Mouse (Mus musculus): ENCODE measurements around the gene Pnmal2.

Pnmal2 gene

GRCm38 (mm10) chr7:16944061-16944807 lies at the start of gene Pnmal2:
TSS of gene Pnmal2 (plus strand) at chr7:16944682.
- in situ Hi-C loops (cut with MboI, MseI): no loop called here

- in situ Hi-C loops (cut with MboI, MseI): no loop called here
Measured at GRCm38 (mm10) chr7:16895000-16895399, 49.5 kb upstream of the Pnmal2 start.

- in situ Hi-C loops (cut with MboI, MseI): no loop called here
Measured at GRCm38 (mm10) chr7:16895511-16895910, 49.0 kb upstream of the Pnmal2 start.

GRCm38 (mm10) chr7:16900526-16900925 lies 44.0 kb upstream of the Pnmal2 start:
- in situ Hi-C loops (cut with MboI, MseI): no loop called here

- in situ Hi-C loops (cut with MboI, MseI): no loop called here
Measured at GRCm38 (mm10) chr7:16903439-16903955, 41.0 kb upstream of the Pnmal2 start.

- in situ Hi-C loops (cut with MboI, MseI): no loop called here
Measured at GRCm38 (mm10) chr7:16904120-16904675, 40.3 kb upstream of the Pnmal2 start.

GRCm38 (mm10) chr7:16905491-16906021 lies 38.9 kb upstream of the Pnmal2 start:
- in situ Hi-C loops (cut with MboI, MseI): loop anchor here (5.0 kb wide), 1 partner anchor 103 kb away; no protein-coding TSS in a partner anchor

GRCm38 (mm10) chr7:16906281-16906680 lies 38.2 kb upstream of the Pnmal2 start, which contains the start of gene Ptgir:
TSS of gene Ptgir (plus strand) at chr7:16906490.
- in situ Hi-C loops (cut with MboI, MseI): loop anchor here (5.0 kb wide), 1 partner anchor 104 kb away; no protein-coding TSS in a partner anchor

GRCm38 (mm10) chr7:16906889-16907559 lies 37.5 kb upstream of the Pnmal2 start:
- in situ Hi-C loops (cut with MboI, MseI): loop anchor here (5.0 kb wide), 1 partner anchor 105 kb away; no protein-coding TSS in a partner anchor

- in situ Hi-C loops (cut with MboI, MseI): loop anchor here (5.0 kb wide), 1 partner anchor 106 kb away; no protein-coding TSS in a partner anchor
Measured at GRCm38 (mm10) chr7:16907842-16908241, 36.6 kb upstream of the Pnmal2 start.

GRCm38 (mm10) chr7:16908367-16908766 lies 36.1 kb upstream of the Pnmal2 start:
- in situ Hi-C loops (cut with MboI, MseI): loop anchor here (5.0 kb wide), 1 partner anchor 106 kb away; no protein-coding TSS in a partner anchor

GRCm38 (mm10) chr7:16908859-16909258 lies 35.6 kb upstream of the Pnmal2 start:
- in situ Hi-C loops (cut with MboI, MseI): loop anchor here (5.0 kb wide), 1 partner anchor 107 kb away; no protein-coding TSS in a partner anchor

- in situ Hi-C loops (cut with MboI, MseI): loop anchor here (5.0 kb wide), 1 partner anchor 108 kb away; no protein-coding TSS in a partner anchor
Measured at GRCm38 (mm10) chr7:16909909-16910308, 34.6 kb upstream of the Pnmal2 start.

GRCm38 (mm10) chr7:16911904-16912303 lies 32.6 kb upstream of the Pnmal2 start:
- in situ Hi-C loops (cut with MboI, MseI): no loop called here

GRCm38 (mm10) chr7:16912360-16912759 lies 32.1 kb upstream of the Pnmal2 start:
- in situ Hi-C loops (cut with MboI, MseI): no loop called here

- in situ Hi-C loops (cut with MboI, MseI): no loop called here
Measured at GRCm38 (mm10) chr7:16913806-16914452, 30.6 kb upstream of the Pnmal2 start.

GRCm38 (mm10) chr7:16914453-16915343 lies 29.8 kb upstream of the Pnmal2 start:
- in situ Hi-C loops (cut with MboI, MseI): no loop called here

GRCm38 (mm10) chr7:16915461-16916340 lies 28.8 kb upstream of the Pnmal2 start:
- in situ Hi-C loops (cut with MboI, MseI): no loop called here

Measured in T-helper 1 cell (primary cell).